Comparison of ENCODE assay signal across 23 mouse cellular contexts in the genomic region with DNA sequence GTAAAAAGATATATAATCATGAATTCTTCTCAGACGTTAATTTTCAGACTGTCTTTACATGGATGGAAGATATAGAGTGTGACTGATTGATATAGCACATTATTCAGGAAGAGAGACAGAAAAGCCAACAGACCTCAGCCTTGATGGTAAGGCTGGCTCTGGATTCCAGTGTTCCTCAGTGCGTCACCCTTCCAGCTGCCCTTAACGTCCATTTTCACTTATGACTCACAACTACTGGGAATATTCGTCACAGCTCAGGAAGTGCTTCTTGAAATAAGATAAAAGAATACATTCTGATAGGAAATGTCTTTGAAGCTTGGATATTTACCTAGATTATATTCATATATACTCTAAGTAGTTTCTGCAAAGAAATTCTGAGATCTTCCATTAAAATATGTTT.
DNase-seq lines count a peak whose midpoint lies in the region; ATAC-seq and TF ChIP-seq lines count a peak whose summit lies in the region.
"Had no signal": no experiment of that assay in that cellular context is flagged by ENCODE, and none has a peak within 500 bp of the region (broad histone marks: within the 10 kb centered on the region; RNA-seq: fewer than 3 reads in every experiment).

No protein-coding gene starts in this region.

- peak overlapping the region; percentile 8 for H3K9ac ChIP-seq in MEL (ENCODE audit: control insufficient read depth, low read depth, low read length, poor library complexity, severe bottlenecking)
- H3K9ac ChIP-seq: embryonic facial prominence, embryonic 12.5 days; forebrain, embryonic 13.5 days; hindbrain, embryonic 12.5 days; intestine, embryonic 15.5 days; neural tube, embryonic 12.5 days had no signal

- H3K27me3 ChIP-seq in MEL (ENCODE audit: control insufficient read depth in 1 of 2, insufficient read depth in 2 of 2, low read length in 2 of 2) = no peaks in the 10 kb centered on the region
- no peaks in the 10 kb centered on the region for H3K27me3 ChIP-seq in heart, embryonic 10.5 days (ENCODE audit: insufficient read depth, poor library complexity, severe bottlenecking)
- H3K27me3 ChIP-seq: embryonic facial prominence, embryonic 12.5 days; forebrain, embryonic 13.5 days; hindbrain, embryonic 12.5 days; intestine, embryonic 15.5 days; neural tube, embryonic 12.5 days had no signal

- no peak for TF ChIP-seq POLR2A in MEL (IDR thresholded peaks at IDR 0.05; ENCODE audit: control insufficient read depth in 1 of 2, insufficient read depth in 1 of 2, low read depth in 1 of 2, low read length in 2 of 2, poor library complexity in 1 of 2)

- TF ChIP-seq CTCF in MEL (IDR thresholded peaks at IDR 0.05 in 2 of 3, conservative IDR thresholded peaks at IDR 0.05 in 1 of 3; ENCODE audit: control insufficient read depth in 1 of 3, insufficient read depth in 1 of 3, low read depth in 2 of 3, low read length in 3 of 3, poor library complexity in 1 of 3, severe bottlenecking in 1 of 3) = no peak

- TF ChIP-seq RAD21 in MEL (IDR thresholded peaks at IDR 0.05; ENCODE audit: low read depth, low read length) = no peak

- H3K4me1 ChIP-seq in MEL (ENCODE audit: control insufficient read depth in 1 of 2, insufficient read depth in 2 of 2, low read length in 2 of 2) = no peaks in the 10 kb centered on the region; a peak in 1 of 4 replicates
- no peaks in the 10 kb centered on the region for H3K4me1 ChIP-seq in heart, embryonic 10.5 days
- H3K4me1 ChIP-seq: embryonic facial prominence, embryonic 12.5 days; forebrain, embryonic 13.5 days; hindbrain, embryonic 12.5 days; intestine, embryonic 15.5 days; neural tube, embryonic 12.5 days had no signal

- H3K9me3 ChIP-seq in MEL (replicated peaks; ENCODE audit: insufficient read depth, low read length) = no peaks in the 10 kb centered on the region
- H3K9me3 ChIP-seq in heart, embryonic 10.5 days = no peaks in the 10 kb centered on the region
- H3K9me3 ChIP-seq: embryonic facial prominence, embryonic 12.5 days; forebrain, embryonic 13.5 days; hindbrain, embryonic 12.5 days; intestine, embryonic 15.5 days; neural tube, embryonic 12.5 days had no signal

- no peak for TF ChIP-seq EP300 in MEL (IDR thresholded peaks at IDR 0.05; ENCODE audit: low read depth in 1 of 2, low read length in 2 of 2)

- H3K79me2 ChIP-seq in MEL (ENCODE audit: control insufficient read depth, insufficient read depth, low read length, poor library complexity) = no peaks in the 10 kb centered on the region

- peak overlapping the region; percentile 50 to 86 for H3K4me3 ChIP-seq in MEL (ENCODE audit: control insufficient read depth in 1 of 2, insufficient read depth in 1 of 2, low read depth in 2 of 2, low read length in 2 of 2)
- H3K4me3 ChIP-seq in heart, embryonic 10.5 days = no peak overlapping the region
- H3K4me3 ChIP-seq: embryonic facial prominence, embryonic 12.5 days; erythroblast, embryonic 14.5 days; forebrain, embryonic 13.5 days; hindbrain, embryonic 12.5 days; intestine, embryonic 15.5 days; neural tube, embryonic 12.5 days had no signal

- no peak overlapping the region for H3K27ac ChIP-seq in MEL (ENCODE audit: control insufficient read depth, low read depth, low read length)
- H3K27ac ChIP-seq in heart, embryonic 10.5 days = no peak overlapping the region
- H3K27ac ChIP-seq: embryonic facial prominence, embryonic 12.5 days; forebrain, embryonic 13.5 days; hindbrain, embryonic 12.5 days; intestine, embryonic 15.5 days; neural tube, embryonic 12.5 days had no signal

- peak; percentile 3 for DNase-seq in adrenal gland, adult 2 months
- DNase-seq in adrenal gland, adult 8-10 months = no peak
- DNase-seq in 3134 (ENCODE audit: extremely low read depth, insufficient read length, low spot score) = peak; percentile 18
- DNase-seq in MEL (ENCODE audit: low read depth, low spot score) = peak; percentile 55
- no peak for DNase-seq in left cerebral cortex, adult 8-10 months (ENCODE audit: low spot score in 2 of 2)
- no peak for DNase-seq in heart, embryonic 10.5 days (ENCODE audit: low spot score)
- no peak for DNase-seq in yolk sac, embryonic 10.5 days (ENCODE audit: low spot score)
- DNase-seq: B cell, adult 2 months; cerebellum, adult 9-11 months; gastrocnemius, postnatal 25 days; kidney, adult 9 months; kidney, postnatal 4 days; layer of hippocampus, adult 9-11 months; lung, adult 18-20 months; lung, postnatal 14 days; thymus, postnatal 4 days had no signal

- no peaks in the 10 kb centered on the region for H3K36me3 ChIP-seq in MEL (ENCODE audit: control insufficient read depth in 1 of 2, insufficient read depth in 2 of 2, low read length in 2 of 2)
- no peaks in the 10 kb centered on the region for H3K36me3 ChIP-seq in heart, embryonic 10.5 days
- H3K36me3 ChIP-seq: embryonic facial prominence, embryonic 12.5 days; hindbrain, embryonic 12.5 days; intestine, embryonic 15.5 days; neural tube, embryonic 12.5 days had no signal

- 70% methylated on average over 4 of the region's 4 CpGs for WGBS in heart, embryonic 10.5 days

- ATAC-seq in granulocyte monocyte progenitor cell, adult 5-6 weeks (replicated peaks; ENCODE audit: poor library complexity, severe bottlenecking) = peak; percentile 48
- ATAC-seq: forebrain, embryonic 13.5 days; intestine, embryonic 15.5 days had no signal

TF ChIP-seq in MEL, 35 proteins besides CTCF, POLR2A, EP300 and RAD21:
- TF ChIP-seq ETS1 (IDR thresholded peaks at IDR 0.05; ENCODE audit: low read depth, low read length) (peak; percentile 61), SMC3 (IDR thresholded peaks at IDR 0.05; ENCODE audit: low read depth, low read length) (no peak), USF1 (IDR thresholded peaks at IDR 0.05; ENCODE audit: low read depth, low read length) (no peak)

Comparison
In these comparisons a context has a peak if more than half of its experiments do, and no peak if none do; other contexts are left out.
1. DNase-seq: peak in adrenal gland, adult 2 months (single experiment), 3134 (single experiment) and MEL (single experiment); none in adrenal gland, adult 8-10 months (single experiment), left cerebral cortex, adult 8-10 months (0 of 2), heart, embryonic 10.5 days (single experiment) and yolk sac, embryonic 10.5 days (single experiment).